Mouse (Mus musculus): Measurements from ENCODE around the gene Olfr613. TPM values are rescaled to one million over a fixed set of nuclear protein-coding genes. Genes with fewer than 3 reads are reported as not detected.

The Olfr613 gene
- polyA plus RNA-seq (2015; fragmentation: Illumina TruSeq; extraction: RNeasy Lipid Tissue Mini Kit (QIAGEN cat#74804); ENCODE audit: low read depth, low replicate concordance), result not detected

DNA sequence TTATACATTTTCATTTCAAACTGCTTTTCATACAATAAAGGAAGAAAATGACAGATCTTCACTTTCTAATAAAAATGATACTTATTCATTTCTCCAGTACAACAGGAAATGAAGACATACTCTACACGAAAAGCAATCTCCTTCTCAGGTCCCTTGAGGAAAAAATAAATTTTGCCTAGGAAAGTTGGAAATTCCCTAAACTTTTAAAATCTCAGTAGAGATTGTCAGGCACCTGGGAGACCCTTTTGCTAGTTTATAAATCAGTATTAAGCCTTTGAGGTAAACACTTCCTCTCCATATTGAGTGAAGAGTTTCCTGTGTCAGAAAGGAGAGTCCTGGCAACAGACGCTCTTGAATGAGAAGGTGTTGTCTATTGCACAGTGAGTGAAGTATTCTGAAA is at the start of gene Olfr613:
Olfr613 (plus strand) TSS at position 301 of the 400 bp plus-strand sequence.

DNA sequence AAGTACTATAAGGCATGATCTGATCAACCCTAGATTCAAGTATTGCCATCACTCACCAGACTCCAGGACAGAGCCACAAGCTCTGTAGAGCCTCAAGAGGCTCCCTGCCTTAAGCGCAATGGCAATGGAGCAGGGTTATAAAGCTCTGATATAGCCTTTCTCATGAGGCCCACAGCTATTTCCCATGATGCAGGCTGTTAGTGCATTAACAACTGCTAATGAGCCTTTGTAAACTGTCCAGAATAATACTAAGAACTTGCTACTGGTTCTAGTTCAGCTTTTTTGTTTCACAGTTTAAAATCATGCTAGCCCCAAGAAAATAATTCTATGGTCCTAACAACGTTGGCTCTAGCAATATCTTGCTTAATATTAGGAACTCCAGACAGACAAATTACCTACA is 35.9 kb upstream of the Olfr613 start, which contains the start of gene Olfr610:
Olfr610 (minus strand) TSS at position 101 of the 400 bp plus-strand sequence.

DNA sequence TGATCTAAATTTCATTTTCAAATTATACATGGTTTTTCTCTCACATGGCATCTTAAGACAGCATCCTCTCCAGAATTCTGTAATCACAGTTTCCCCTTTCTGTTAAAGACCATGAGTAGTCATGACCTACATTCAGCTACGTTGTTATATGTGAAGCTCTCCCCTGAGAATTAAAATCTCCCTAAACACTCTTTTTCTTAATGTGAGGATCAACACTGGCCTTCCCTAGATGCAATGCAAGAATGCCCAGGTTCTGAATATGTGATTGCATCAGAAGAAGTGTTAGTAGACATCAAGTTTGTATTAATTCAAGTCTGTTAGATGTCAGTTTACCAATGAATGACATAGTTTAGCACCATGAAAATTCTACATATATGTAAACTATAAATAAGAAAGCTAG is 27.1 kb upstream of the Olfr613 start, which contains the start of gene Olfr611:
Olfr611 (minus strand) TSS at position 101 of the 400 bp plus-strand sequence.

DNA sequence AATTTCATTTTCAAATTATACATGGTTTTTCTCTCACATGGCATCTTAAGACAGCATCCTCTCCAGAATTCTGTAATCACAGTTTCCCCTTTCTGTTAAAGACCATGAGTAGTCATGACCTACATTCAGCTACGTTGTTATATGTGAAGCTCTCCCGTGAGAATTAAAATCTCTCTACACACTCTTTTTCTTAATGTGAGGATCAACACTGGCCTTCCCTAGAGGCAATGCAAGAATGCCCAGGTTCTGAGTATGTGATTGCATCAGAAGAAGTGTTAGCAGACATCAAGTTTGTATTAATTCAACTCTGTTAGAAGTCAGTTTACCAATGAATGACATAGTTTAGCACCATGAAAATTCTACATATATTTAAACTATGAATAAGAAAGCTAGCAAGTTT is 5.3 kb upstream of the Olfr613 start, which contains the start of gene Olfr612:
Olfr612 (minus strand) TSS at position 101 of the 400 bp plus-strand sequence.

DNA sequence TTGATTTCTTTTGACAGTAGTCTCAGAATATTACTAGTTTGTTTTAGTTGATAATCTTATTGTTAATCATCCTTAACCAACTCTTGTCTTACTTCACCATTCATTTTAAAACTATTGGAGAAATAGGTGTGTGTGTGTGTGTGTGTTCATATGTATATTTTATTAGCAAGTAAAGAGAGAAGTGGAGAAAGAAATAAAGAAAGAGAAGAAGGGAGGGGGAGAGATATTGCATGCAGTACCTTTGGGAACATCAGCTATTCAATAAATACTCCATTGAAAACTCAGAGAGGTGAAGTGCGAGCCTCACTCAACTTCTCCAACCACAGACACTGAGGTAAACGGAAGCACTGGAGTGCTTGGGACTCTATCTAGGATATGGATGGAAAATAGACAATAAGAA is 7.9 kb downstream of the Olfr613 start, which contains the start of gene Olfr615:
Olfr615 (plus strand) TSS at position 301 of the 400 bp plus-strand sequence.

DNA sequence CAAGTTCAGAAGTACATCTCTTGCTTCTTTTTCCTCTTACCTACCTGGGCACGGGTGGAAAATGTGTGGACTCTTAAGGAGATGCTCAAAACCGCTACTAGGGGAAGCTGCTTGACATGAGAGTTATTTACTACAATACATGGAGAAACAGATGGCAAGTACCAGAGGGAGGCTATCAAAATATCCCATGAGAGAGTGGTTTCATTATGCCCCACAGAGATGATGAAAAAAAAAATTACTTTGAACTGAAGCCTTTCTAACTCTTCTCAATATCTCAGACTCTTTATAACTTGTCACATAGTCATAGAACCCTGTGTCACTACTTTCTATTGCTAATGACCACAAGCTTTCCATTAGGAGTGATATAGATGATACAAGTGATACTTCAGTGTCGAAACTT is 21.2 kb downstream of the Olfr613 start, which contains the start of gene Olfr616:
Olfr616 (minus strand) TSS at position 101 of the 400 bp plus-strand sequence.

DNA sequence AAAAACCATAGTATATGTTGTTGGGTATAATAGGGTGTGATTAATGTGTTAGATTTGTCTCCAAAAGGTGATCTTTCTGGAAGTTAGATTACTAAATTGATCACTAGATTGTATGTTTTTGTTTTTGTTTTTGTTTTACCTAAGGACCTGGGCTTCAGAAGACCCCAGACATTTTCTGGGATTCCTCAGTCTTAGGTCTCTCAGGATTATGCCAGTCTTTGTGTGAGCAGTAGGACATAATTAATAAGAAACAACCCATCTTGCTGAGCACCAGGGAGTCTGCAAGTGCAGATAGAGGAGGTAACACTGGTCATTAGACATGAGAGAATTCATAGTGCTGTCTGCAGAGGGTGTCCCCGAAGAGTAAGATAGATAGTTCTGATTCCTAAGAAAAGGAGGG is 24.9 kb downstream of the Olfr613 start, which contains the start of gene Olfr617:
Olfr617 (plus strand) TSS at position 301 of the 400 bp plus-strand sequence.

DNA sequence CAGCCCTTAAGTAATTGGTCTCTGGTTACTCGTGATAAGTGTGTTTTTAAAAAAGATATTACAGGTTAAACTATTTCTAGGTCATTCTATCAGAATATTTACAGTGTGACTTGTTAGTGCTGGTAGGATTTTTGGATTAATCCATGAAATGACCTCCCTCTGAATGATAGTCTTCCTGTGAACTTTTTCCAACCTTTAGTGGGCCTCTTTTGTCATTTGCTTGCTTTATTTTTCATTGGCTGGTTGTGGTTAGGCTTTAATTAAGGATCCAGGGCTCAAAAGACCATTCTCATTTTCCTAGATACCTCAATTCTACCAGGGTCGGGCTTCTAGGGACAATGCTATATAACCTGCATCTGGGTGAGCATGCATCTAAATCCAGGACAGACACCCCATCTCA is 41.9 kb downstream of the Olfr613 start, which contains the start of gene Olfr618:
Olfr618 (plus strand) TSS at position 301 of the 400 bp plus-strand sequence.

DNA sequence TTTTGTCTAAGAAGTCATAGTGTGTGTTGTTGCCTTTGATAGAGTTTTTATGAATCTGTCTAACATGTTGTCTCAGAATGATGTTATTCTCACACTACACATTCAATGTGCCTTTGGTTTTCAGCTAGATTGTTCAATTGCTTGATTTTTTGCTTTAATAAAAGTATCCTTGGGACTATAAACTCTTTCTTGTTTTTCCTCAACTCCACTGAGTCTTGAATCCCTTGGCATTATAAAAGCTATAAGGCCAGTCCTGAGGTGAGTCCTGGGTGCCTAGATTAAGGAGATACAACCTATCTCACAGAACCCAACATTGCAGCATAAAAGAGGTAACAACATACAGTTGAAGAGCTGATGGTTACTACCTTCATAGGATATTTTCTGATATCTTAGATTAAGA is 52.4 kb downstream of the Olfr613 start, which contains the start of gene Olfr619:
Olfr619 (plus strand) TSS at position 301 of the 400 bp plus-strand sequence.

Other genes starting within 250 kb of the Olfr613 start
- not detected for gene Olfr596, start 242.4 kb upstream of the Olfr613 start, polyA plus RNA-seq (2015; fragmentation: Illumina TruSeq; extraction: RNeasy Lipid Tissue Mini Kit (QIAGEN cat#74804); ENCODE audit: low read depth, low replicate concordance)
- not detected for gene Olfr597, start 231.8 kb upstream of the Olfr613 start, polyA plus RNA-seq (2015; fragmentation: Illumina TruSeq; extraction: RNeasy Lipid Tissue Mini Kit (QIAGEN cat#74804); ENCODE audit: low read depth, low replicate concordance)
- gene Olfr598, start 224.5 kb upstream of the Olfr613 start, polyA plus RNA-seq (2015; fragmentation: Illumina TruSeq; extraction: RNeasy Lipid Tissue Mini Kit (QIAGEN cat#74804); ENCODE audit: low read depth, low replicate concordance), result not detected
- not detected for gene Olfr599, start 212.2 kb upstream of the Olfr613 start, polyA plus RNA-seq (2015; fragmentation: Illumina TruSeq; extraction: RNeasy Lipid Tissue Mini Kit (QIAGEN cat#74804); ENCODE audit: low read depth, low replicate concordance)
- not detected for gene Olfr600, start 198.4 kb upstream of the Olfr613 start, polyA plus RNA-seq (2015; fragmentation: Illumina TruSeq; extraction: RNeasy Lipid Tissue Mini Kit (QIAGEN cat#74804); ENCODE audit: low read depth, low replicate concordance)
- gene Olfr601, start 185.4 kb upstream of the Olfr613 start, polyA plus RNA-seq (2015; fragmentation: Illumina TruSeq; extraction: RNeasy Lipid Tissue Mini Kit (QIAGEN cat#74804); ENCODE audit: low read depth, low replicate concordance), result not detected
- gene Olfr603, start 161.9 kb upstream of the Olfr613 start, polyA plus RNA-seq (2015; fragmentation: Illumina TruSeq; extraction: RNeasy Lipid Tissue Mini Kit (QIAGEN cat#74804); ENCODE audit: low read depth, low replicate concordance), result not detected
- gene Usp17lc, start 133.0 kb upstream of the Olfr613 start, polyA plus RNA-seq (2015; fragmentation: Illumina TruSeq; extraction: RNeasy Lipid Tissue Mini Kit (QIAGEN cat#74804); ENCODE audit: low read depth, low replicate concordance), result not detected
- not detected for gene Olfr605, start 102.6 kb upstream of the Olfr613 start, polyA plus RNA-seq (2015; fragmentation: Illumina TruSeq; extraction: RNeasy Lipid Tissue Mini Kit (QIAGEN cat#74804); ENCODE audit: low read depth, low replicate concordance)
- gene Olfr606, start 99.0 kb upstream of the Olfr613 start, polyA plus RNA-seq (2015; fragmentation: Illumina TruSeq; extraction: RNeasy Lipid Tissue Mini Kit (QIAGEN cat#74804); ENCODE audit: low read depth, low replicate concordance), result not detected
- not detected for gene Olfr607, start 83.9 kb upstream of the Olfr613 start, polyA plus RNA-seq (2015; fragmentation: Illumina TruSeq; extraction: RNeasy Lipid Tissue Mini Kit (QIAGEN cat#74804); ENCODE audit: low read depth, low replicate concordance)
- gene Olfr608, start 78.2 kb upstream of the Olfr613 start, polyA plus RNA-seq (2015; fragmentation: Illumina TruSeq; extraction: RNeasy Lipid Tissue Mini Kit (QIAGEN cat#74804); ENCODE audit: low read depth, low replicate concordance), result not detected
- gene Olfr609, start 50.0 kb upstream of the Olfr613 start, polyA plus RNA-seq (2015; fragmentation: Illumina TruSeq; extraction: RNeasy Lipid Tissue Mini Kit (QIAGEN cat#74804); ENCODE audit: low read depth, low replicate concordance), result not detected
- gene Olfr610, start 36.0 kb upstream of the Olfr613 start, polyA plus RNA-seq (2015; fragmentation: Illumina TruSeq; extraction: RNeasy Lipid Tissue Mini Kit (QIAGEN cat#74804); ENCODE audit: low read depth, low replicate concordance), result not detected
- gene Olfr611, start 27.2 kb upstream of the Olfr613 start, polyA plus RNA-seq (2015; fragmentation: Illumina TruSeq; extraction: RNeasy Lipid Tissue Mini Kit (QIAGEN cat#74804); ENCODE audit: low read depth, low replicate concordance), result not detected
- not detected for gene Olfr612, start 5.4 kb upstream of the Olfr613 start, polyA plus RNA-seq (2015; fragmentation: Illumina TruSeq; extraction: RNeasy Lipid Tissue Mini Kit (QIAGEN cat#74804); ENCODE audit: low read depth, low replicate concordance)
- not detected for gene Olfr615, start 8.0 kb downstream of the Olfr613 start, polyA plus RNA-seq (2015; fragmentation: Illumina TruSeq; extraction: RNeasy Lipid Tissue Mini Kit (QIAGEN cat#74804); ENCODE audit: low read depth, low replicate concordance)
- gene Olfr616, start 21.1 kb downstream of the Olfr613 start, polyA plus RNA-seq (2015; fragmentation: Illumina TruSeq; extraction: RNeasy Lipid Tissue Mini Kit (QIAGEN cat#74804); ENCODE audit: low read depth, low replicate concordance), result not detected
- not detected for gene Olfr617, start 25.0 kb downstream of the Olfr613 start, polyA plus RNA-seq (2015; fragmentation: Illumina TruSeq; extraction: RNeasy Lipid Tissue Mini Kit (QIAGEN cat#74804); ENCODE audit: low read depth, low replicate concordance)
- gene Olfr618, start 42.0 kb downstream of the Olfr613 start, polyA plus RNA-seq (2015; fragmentation: Illumina TruSeq; extraction: RNeasy Lipid Tissue Mini Kit (QIAGEN cat#74804); ENCODE audit: low read depth, low replicate concordance), result not detected
- not detected for gene Olfr619, start 52.5 kb downstream of the Olfr613 start, polyA plus RNA-seq (2015; fragmentation: Illumina TruSeq; extraction: RNeasy Lipid Tissue Mini Kit (QIAGEN cat#74804); ENCODE audit: low read depth, low replicate concordance)
- gene Olfr620, start 64.5 kb downstream of the Olfr613 start, polyA plus RNA-seq (2015; fragmentation: Illumina TruSeq; extraction: RNeasy Lipid Tissue Mini Kit (QIAGEN cat#74804); ENCODE audit: low read depth, low replicate concordance), result not detected
- gene Olfr622, start 94.6 kb downstream of the Olfr613 start, polyA plus RNA-seq (2015; fragmentation: Illumina TruSeq; extraction: RNeasy Lipid Tissue Mini Kit (QIAGEN cat#74804); ENCODE audit: low read depth, low replicate concordance), result not detected
- gene Olfr623, start 115.6 kb downstream of the Olfr613 start, polyA plus RNA-seq (2015; fragmentation: Illumina TruSeq; extraction: RNeasy Lipid Tissue Mini Kit (QIAGEN cat#74804); ENCODE audit: low read depth, low replicate concordance), result not detected
- not detected for gene Olfr624, start 123.1 kb downstream of the Olfr613 start, polyA plus RNA-seq (2015; fragmentation: Illumina TruSeq; extraction: RNeasy Lipid Tissue Mini Kit (QIAGEN cat#74804); ENCODE audit: low read depth, low replicate concordance)
- not detected for gene Olfr625-ps1, start 134.6 kb downstream of the Olfr613 start, polyA plus RNA-seq (2015; fragmentation: Illumina TruSeq; extraction: RNeasy Lipid Tissue Mini Kit (QIAGEN cat#74804); ENCODE audit: low read depth, low replicate concordance)
- gene Olfr243, start 166.6 kb downstream of the Olfr613 start, polyA plus RNA-seq (2015; fragmentation: Illumina TruSeq; extraction: RNeasy Lipid Tissue Mini Kit (QIAGEN cat#74804); ENCODE audit: low read depth, low replicate concordance), result not detected
- not detected for gene Olfr628, start 182.3 kb downstream of the Olfr613 start, polyA plus RNA-seq (2015; fragmentation: Illumina TruSeq; extraction: RNeasy Lipid Tissue Mini Kit (QIAGEN cat#74804); ENCODE audit: low read depth, low replicate concordance)
- not detected for gene Olfr629, start 196.9 kb downstream of the Olfr613 start, polyA plus RNA-seq (2015; fragmentation: Illumina TruSeq; extraction: RNeasy Lipid Tissue Mini Kit (QIAGEN cat#74804); ENCODE audit: low read depth, low replicate concordance)
- gene Olfr630, start 209.3 kb downstream of the Olfr613 start, polyA plus RNA-seq (2015; fragmentation: Illumina TruSeq; extraction: RNeasy Lipid Tissue Mini Kit (QIAGEN cat#74804); ENCODE audit: low read depth, low replicate concordance), result not detected
- not detected for gene Olfr69, start 223.5 kb downstream of the Olfr613 start, polyA plus RNA-seq (2015; fragmentation: Illumina TruSeq; extraction: RNeasy Lipid Tissue Mini Kit (QIAGEN cat#74804); ENCODE audit: low read depth, low replicate concordance)
- not detected for gene Olfr68, start 231.6 kb downstream of the Olfr613 start, polyA plus RNA-seq (2015; fragmentation: Illumina TruSeq; extraction: RNeasy Lipid Tissue Mini Kit (QIAGEN cat#74804); ENCODE audit: low read depth, low replicate concordance)
- gene Olfr67, start 243.7 kb downstream of the Olfr613 start, polyA plus RNA-seq (2015; fragmentation: Illumina TruSeq; extraction: RNeasy Lipid Tissue Mini Kit (QIAGEN cat#74804); ENCODE audit: low read depth, low replicate concordance), result not detected